Mouse (Mus musculus): ENCODE measurements around the gene Arpp21.
"Not testable (repeated sequence)": the region's sequence is repeated elsewhere in the genome, so short reads cannot be mapped to it uniquely, and the experiment has no call there.

The Arpp21 gene

GRCm38 (mm10) chr9:112102155-112102851 is 133.4 kb downstream of the Arpp21 start:
- no peak for DNase-seq (ENCODE audit: low spot score)

DNA sequence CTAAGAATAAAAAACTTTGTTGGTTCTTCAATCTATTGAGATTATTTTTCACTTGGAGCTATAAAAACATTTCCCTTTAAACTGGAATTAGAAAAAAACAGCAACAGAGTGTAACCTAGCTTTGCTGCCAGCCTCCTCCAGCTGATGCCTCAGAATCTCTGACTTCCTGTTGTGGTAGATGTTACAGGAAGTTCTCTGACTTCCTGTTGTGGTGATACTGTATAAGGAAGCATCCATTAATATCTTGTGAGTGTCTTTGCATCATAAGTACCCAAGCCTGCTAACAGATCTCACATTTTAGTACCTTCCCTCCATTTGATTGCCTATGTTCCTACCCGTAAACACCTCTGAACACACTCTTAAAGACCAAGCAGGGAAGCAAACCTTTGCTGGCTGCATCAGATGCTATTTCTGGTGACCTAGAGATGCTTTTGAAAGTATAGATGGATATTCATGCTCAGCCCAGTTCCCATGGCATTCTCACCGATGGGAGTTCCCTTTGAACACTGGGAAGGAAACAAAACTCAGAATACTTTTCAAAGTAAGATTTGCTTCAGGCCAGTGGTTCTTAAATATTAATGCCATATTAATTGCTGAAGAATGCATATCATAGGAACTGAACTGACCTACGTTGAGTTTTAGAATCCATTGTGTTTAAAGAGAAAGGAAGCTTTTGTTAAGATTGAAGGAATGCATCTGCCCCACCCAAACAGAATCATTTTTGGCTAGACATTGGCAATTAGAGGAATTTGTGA is 134.7 kb downstream of the Arpp21 start:
- no peak for DNase-seq (ENCODE audit: low spot score)

DNA sequence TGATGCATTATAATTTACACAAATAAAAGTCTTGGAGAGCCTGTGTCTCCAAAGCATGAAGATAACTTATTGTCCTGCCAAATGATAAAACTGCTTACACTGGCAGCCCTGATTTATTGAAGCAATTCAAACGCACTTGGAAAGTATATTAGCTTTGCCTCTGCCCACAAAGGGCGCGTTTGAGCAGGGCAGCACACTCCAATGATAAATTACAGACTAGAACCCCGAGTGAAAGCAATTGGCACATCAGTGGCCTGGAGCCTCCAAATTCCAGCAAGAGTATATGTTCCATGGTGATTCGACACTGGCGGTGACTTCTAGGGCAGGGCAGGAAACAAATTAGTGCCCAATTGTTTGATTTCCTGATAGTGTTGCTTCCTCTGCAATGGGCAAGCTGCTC is 137.5 kb downstream of the Arpp21 start:
- no peak for DNase-seq (ENCODE audit: low spot score)

- DNase-seq (ENCODE audit: low spot score) = no peak
Measured at GRCm38 (mm10) chr9:112095708-112096107, 140.0 kb downstream of the Arpp21 start.

- no peak for DNase-seq (ENCODE audit: low spot score)
Measured at GRCm38 (mm10) chr9:112095198-112095597, 140.5 kb downstream of the Arpp21 start.

- DNase-seq (ENCODE audit: low spot score) = no peak
Measured at GRCm38 (mm10) chr9:112078903-112079302, 156.8 kb downstream of the Arpp21 start.

GRCm38 (mm10) chr9:112078453-112078852 is 157.3 kb downstream of the Arpp21 start:
- DNase-seq (ENCODE audit: low spot score) = no peak

DNA sequence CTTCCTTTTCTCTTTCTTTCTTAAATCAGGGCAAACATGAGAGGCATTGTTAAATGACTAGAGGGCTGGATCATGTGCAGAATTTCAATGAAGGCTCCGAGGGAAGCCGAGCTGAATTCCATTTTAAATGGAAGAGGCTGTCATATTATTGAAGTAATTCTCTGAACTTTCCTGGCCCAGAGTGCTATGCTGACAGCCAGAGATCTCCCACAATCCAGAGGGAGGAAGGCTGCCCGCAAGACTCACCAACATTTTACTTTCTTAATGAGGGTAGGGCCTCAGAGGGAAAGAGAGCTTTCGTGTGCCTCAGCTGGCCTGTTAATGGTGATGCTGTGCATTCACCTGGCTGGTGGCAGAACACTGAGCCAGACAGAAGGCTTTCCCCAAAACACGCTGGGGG is 160.5 kb downstream of the Arpp21 start:
- DNase-seq (ENCODE audit: low spot score) = no peak

DNA sequence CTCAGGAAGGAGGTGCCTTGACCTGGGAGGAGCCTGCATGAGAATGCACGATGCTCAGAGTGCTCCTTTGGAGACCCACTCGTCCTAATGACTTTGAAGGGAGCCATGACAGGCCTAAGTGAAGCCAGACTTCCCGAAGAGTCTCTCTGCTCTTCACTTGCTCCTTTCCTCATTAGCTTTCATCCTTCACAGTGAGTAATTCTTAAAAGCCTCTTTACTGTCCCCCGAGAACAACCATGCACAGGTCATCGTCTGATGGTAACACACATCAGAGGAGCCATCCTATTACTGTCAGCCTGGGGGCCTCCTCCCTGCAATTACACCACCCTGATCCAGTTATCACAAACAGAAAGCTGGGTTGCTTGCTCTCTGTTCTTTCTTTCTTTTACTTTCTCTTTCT is 160.9 kb downstream of the Arpp21 start:
- DNase-seq (ENCODE audit: low spot score) = no peak

DNA sequence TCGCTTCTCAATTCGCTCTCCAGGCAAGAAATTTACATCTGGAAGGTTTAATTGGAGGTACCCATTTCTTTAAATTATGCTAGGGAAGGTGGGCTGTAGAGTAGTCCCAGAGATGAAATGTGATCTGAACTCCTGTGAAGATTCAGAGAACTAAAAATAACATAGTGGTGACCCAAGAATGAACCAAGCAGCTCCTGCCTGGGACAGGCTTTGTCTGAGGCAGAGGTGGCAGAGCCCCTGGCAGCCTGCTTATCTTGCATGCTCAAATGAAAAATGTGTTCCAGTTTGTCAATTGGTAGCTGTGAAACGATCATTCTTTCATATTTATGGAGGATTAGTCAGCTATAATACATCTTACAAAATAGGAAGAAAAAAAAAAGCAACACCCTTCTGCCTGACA is 164.4 kb downstream of the Arpp21 start:
- no peak for DNase-seq (ENCODE audit: low spot score)

DNA sequence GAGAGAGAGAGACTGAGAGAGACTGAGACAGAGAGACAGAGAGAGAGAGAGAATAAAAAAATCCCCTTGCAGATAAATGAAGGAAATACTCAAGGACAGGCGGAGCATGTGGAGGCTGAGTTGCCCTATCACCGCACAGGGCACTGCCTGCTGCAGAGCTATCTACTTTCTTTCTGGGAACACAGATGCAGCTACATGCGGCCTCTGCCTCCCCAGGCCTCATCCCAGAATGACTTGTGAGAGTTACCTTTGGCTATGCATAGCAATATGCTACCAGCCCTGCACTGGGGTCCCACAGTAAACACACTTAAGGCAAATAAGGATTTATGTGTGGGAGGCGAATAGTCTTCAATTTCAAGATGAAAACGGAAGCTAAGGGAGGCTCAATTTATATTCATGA is 164.8 kb downstream of the Arpp21 start:
- DNase-seq (ENCODE audit: low spot score) = no peak

DNA sequence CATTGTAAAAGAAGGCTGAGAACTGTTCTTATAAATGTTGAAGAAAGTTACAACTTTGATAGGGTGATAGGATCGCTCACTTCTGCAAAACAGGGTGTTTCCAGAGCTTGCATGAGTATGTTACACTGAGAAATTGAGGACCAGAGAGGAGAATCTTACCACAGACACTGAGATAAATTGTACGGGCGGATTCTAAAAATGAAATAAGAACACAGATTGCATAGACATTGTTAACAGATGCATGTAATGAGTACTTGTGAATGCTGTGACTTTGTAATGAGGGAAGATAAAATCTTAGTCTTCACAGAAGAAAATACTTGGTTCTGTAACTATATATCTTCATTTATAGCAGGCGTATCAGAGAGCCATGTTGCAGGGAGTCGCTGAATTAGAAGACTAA is 167.5 kb downstream of the Arpp21 start:
- DNase-seq (ENCODE audit: low spot score) = no peak

DNA sequence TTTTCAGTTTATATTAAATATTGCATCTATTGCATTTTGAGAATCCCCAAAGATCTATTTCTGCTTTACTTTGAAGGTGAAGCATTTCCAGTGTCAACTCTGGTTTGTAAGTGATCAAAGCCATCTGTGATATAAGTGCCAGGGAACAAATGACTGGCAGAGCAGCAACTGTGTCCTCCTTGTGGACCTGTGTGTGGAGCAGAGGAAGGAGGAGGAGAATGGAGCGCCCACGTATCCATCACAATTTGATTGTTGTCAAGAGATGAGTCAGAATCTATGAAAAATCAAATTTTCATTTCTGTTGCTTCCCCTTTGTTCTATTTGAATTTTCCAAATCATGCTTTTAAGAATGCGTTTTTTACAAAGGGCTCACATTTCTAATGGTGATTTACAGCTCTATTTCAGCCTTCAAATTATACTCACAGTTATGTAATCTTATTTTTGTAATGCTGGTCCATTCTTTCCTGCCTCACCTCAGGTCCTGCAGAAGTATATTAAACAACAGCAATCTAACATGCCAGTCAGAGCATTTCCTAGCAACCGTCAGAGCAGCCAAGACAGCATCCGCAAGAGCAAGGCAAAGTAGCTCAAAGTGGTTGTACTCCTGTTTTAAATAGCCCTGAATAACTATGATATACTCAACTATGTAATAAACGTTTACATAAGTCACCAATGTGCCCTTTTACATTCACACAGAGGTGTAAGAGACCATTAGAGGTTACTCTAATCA is 174.9 kb downstream of the Arpp21 start:
- no peak for DNase-seq (ENCODE audit: low spot score)

- DNase-seq (ENCODE audit: low spot score) = no peak
Measured at GRCm38 (mm10) chr9:112054807-112055381, 180.8 kb downstream of the Arpp21 start.

DNA sequence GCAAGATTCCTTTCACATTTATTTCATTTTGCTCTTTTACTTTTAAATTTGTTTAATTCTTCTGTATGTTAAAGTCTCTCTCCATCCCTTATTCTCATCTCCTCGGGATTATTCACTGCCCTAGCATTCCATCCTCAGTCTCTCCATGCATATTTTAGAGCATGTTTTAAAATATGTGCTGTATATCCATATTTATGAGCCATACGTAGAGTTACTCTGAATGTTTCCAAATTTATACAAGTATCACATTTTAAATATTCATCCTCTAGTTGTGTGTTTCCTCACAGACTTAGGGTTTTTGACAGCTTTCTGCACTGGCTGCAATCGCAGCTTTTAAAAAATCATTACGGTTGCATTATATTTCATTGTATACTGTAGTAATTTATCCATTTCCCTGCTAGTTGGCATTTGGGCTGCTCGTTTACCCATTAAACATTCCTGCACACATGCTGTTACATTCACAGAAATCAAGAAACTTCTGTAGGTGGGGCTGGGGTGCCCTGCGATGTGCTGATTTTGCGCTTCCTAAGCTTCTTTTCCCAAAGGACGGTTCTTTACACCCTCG is 187.8 kb downstream of the Arpp21 start:
- no peak for DNase-seq (ENCODE audit: low spot score)

- DNase-seq (ENCODE audit: low spot score) = no peak
Measured at GRCm38 (mm10) chr9:112040566-112040965, 195.2 kb downstream of the Arpp21 start.

GRCm38 (mm10) chr9:112037732-112038131 is 198.0 kb downstream of the Arpp21 start:
- DNase-seq (ENCODE audit: low spot score) = no peak

DNA sequence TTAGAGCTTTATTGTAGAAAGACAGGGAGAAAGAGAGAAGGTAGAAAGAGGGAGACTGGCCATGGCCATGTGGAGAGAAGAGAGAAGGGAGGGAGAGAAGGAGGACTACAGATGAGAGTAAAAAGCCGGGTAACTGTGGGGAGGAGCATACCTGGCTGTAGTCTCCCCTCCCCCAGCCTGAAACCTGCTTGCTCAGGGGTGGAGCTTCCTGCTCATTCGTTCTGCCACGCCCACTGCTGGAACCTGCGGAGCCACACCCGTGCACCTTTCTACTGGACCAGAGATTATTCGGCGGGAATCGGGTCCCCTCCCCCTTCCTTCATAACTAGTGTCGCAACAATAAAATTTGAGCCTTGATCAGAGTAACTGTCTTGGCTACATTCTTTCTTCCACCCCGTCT is 201.9 kb downstream of the Arpp21 start:
- DNase-seq (ENCODE audit: low spot score) = not testable (repeated sequence)

DNA sequence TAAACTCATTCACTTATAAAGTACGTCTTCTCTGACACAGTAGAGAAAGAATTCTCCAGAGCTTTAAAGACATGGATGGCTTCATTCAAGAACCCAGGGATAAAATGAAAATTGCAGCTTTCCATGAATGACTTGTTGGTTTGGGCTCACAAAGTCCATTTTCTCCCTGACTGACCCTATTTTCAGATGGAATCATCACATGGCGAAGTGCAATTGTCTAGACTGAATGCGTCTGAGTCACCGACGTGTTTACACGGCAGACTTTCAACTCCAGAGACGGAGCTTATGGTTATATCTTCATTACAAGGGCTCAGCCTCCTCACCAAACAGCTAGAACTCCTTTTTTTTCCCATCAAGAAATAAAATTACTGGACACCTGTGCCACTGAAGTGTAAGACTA is 203.6 kb downstream of the Arpp21 start:
- no peak for DNase-seq (ENCODE audit: low spot score)

DNA sequence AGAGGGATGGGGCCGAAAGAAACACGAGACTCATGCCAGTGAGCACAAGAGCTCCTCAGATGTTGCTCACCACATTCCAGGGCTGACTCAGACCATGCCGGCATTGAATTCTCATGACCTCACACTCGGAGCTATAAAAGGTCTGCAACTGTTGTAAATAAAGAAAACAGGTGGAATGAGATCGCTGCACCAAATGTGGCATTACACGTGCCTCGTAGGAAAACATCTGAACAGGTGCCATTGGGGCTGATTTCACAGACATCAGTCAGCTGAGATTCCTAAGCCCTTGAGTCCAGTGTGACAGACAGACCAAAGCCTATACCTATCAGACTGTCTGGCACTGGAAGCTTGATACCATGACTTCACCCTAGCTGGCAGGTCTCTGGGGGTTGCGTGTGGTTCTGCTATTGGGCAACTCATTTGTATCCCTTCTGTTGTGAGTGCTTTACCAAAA is 212.1 kb downstream of the Arpp21 start:
- no peak for DNase-seq (ENCODE audit: low spot score)

DNA sequence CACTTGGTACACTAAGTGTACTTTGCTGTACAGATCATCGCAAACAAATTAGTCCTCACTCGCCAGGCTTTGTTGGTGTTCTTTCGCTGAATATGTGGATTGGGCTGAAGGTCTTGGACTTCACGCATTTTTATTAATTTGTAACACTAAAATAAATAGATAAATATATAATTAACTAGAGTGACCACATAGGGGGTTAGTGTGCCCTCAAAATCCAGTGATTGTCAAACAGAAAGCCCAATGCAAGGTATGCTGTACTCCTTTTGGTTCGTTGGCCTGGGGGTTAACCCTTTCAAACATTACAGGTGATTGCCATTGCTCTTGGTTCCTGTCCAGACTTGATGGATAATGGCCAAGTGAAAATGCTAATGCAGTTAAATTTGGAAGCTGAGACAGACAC is 212.6 kb downstream of the Arpp21 start:
- DNase-seq (ENCODE audit: low spot score) = no peak

Measured in ovary, postnatal 10 days (tissue).